Mouse (Mus musculus) spleen, embryonic (tissue): ENCODE measurements around the gene Aatk.

Source experiments
- CTCF ChIA-PET: fragments of 350-600 bp; sonication (Branson Sonifier 250); formaldehyde crosslinking; loops from one replicate; lab custom pipeline; 2022; lab: Charles Lee

Gene Aatk

GRCm38 (mm10) chr11:120052274-120052673 is 5.3 kb upstream of the Aatk start:
- CTCF ChIA-PET, result no interaction called here

GRCm38 (mm10) chr11:120051124-120051811 is 4.3 kb upstream of the Aatk start:
- CTCF ChIA-PET, result no interaction called here

GRCm38 (mm10) chr11:120049067-120049466 is 2.1 kb upstream of the Aatk start:
- CTCF ChIA-PET, result no interaction called here

- CTCF ChIA-PET, result interaction anchor here (0.6 kb wide), 1 partner anchor 22 kb away, joined by 3 read pairs; no protein-coding TSS in a partner anchor
Measured at GRCm38 (mm10) chr11:120048252-120048556, 1.2 kb upstream of the Aatk start.

GRCm38 (mm10) chr11:120047531-120048251 is 724 bp upstream of the Aatk start:
- CTCF ChIA-PET, result no interaction called here

GRCm38 (mm10) chr11:120045839-120046552 is 971 bp downstream of the Aatk start:
- CTCF ChIA-PET, result no interaction called here

GRCm38 (mm10) chr11:120045341-120045740 is 1.6 kb downstream of the Aatk start:
- CTCF ChIA-PET, result no interaction called here

GRCm38 (mm10) chr11:120042141-120042838 is 4.7 kb downstream of the Aatk start:
- CTCF ChIA-PET, result no interaction called here

GRCm38 (mm10) chr11:120041191-120042123 is 5.5 kb downstream of the Aatk start:
- CTCF ChIA-PET, result no interaction called here

GRCm38 (mm10) chr11:120040440-120040839 is 6.5 kb downstream of the Aatk start:
- CTCF ChIA-PET, result no interaction called here

- CTCF ChIA-PET, result no interaction called here
Measured at GRCm38 (mm10) chr11:120039581-120039980, 7.4 kb downstream of the Aatk start.

GRCm38 (mm10) chr11:120034762-120035161 is 12.2 kb downstream of the Aatk start:
- CTCF ChIA-PET, result no interaction called here

GRCm38 (mm10) chr11:120034306-120034705 is 12.7 kb downstream of the Aatk start:
- CTCF ChIA-PET, result no interaction called here

- CTCF ChIA-PET, result no interaction called here
Measured at GRCm38 (mm10) chr11:120033473-120033872, 13.5 kb downstream of the Aatk start.

- CTCF ChIA-PET, result no interaction called here
Measured at GRCm38 (mm10) chr11:120032052-120032451, 14.9 kb downstream of the Aatk start.

- CTCF ChIA-PET, result no interaction called here
Measured at GRCm38 (mm10) chr11:120030145-120030901, 16.6 kb downstream of the Aatk start.

- CTCF ChIA-PET, result interaction anchor here (0.6 kb wide), 1 partner anchor 54 kb away, joined by 3 read pairs; no protein-coding TSS in a partner anchor
Measured at GRCm38 (mm10) chr11:120029431-120030144, 17.4 kb downstream of the Aatk start.

GRCm38 (mm10) chr11:120028319-120029092 is 18.5 kb downstream of the Aatk start:
- CTCF ChIA-PET, result no interaction called here

- CTCF ChIA-PET, result interaction anchor here (1.2 kb wide), 1 partner anchor 21 kb away, joined by 3 read pairs; no protein-coding TSS in a partner anchor
Measured at GRCm38 (mm10) chr11:120026941-120027340, 20.0 kb downstream of the Aatk start.
